Mouse (Mus musculus) E14TG2a.4 (cell line): ENCODE measurements around the gene Lrrc75a.

Source experiments
- H3K27me3 ChIP-seq: 2 replicates; pipeline ENCODE4 v1.6.1; 2014; ENCODE audit warnings: low read length, control low read depth; ENCODE audit not compliant: insufficient read depth
- H3K36me3 ChIP-seq: 2 replicates; pipeline ENCODE4 v1.6.1; 2014; ENCODE audit warnings: low read length, control low read depth; ENCODE audit not compliant: insufficient read depth
- H3K4me1 ChIP-seq: replicated peaks from 2 replicates; pipeline ENCODE4 v1.6.1; 2014; ENCODE audit warnings: low read depth, low read length, control low read depth
- H3K4me3 ChIP-seq: replicated peaks from 2 replicates; pipeline ENCODE4 v1.5.1; 2014; ENCODE audit warnings: mild to moderate bottlenecking, low read length
- H3K9me3 ChIP-seq: 2 replicates; pipeline ENCODE4 v1.6.1; 2014; ENCODE audit warnings: low read length, control low read depth
- CTCF ChIP-seq: conservative IDR thresholded peaks from 2 replicates; pipeline ENCODE4 v1.5.1; 2014; ENCODE audit warnings: low read length
- NANOG ChIP-seq: IDR thresholded peaks from 2 replicates; pipeline ENCODE4 v1.6.1; 2014; ENCODE audit warnings: borderline replicate concordance, low read length, mixed read lengths
- POU5F1 ChIP-seq: IDR thresholded peaks from 2 replicates; pipeline ENCODE4 v1.6.1; 2014; ENCODE audit warnings: low read length, borderline replicate concordance

The Lrrc75a gene

DNA sequence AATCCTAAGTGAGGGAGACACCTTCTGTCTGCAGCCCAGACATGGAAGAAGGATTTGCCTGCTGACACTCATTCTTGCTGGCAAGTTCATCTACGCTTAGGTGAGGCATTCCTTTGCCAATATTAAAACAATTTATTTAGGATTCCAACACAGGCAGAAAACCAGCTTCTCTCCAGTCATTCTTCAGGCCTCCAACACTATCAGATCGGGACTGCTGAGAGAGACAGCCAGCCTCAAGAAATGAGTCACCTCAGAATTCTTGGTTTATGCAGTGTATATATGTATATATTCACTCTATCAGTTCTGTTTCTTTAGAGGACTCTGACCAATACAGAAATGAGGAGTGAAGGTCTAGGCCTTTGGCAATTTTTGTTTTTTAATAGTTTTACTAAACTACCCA is 84.7 kb downstream of the Lrrc75a start:
- no peaks in the 10 kb centered on the region for H3K36me3 ChIP-seq

GRCm38 (mm10) chr11:62560463-62561016 is 87.8 kb downstream of the Lrrc75a start:
- Histone ChIP-seq H3K4me3 (peak overlapping the region; percentile 72), H3K36me3 (peaks cover 3% of the 10 kb centered on the region), H3K4me1 (peaks cover 15% of the 10 kb centered on the region), H3K9me3 (no peaks in the 10 kb centered on the region), H3K27me3 (peaks cover 34% of the 10 kb centered on the region)
- TF ChIP-seq POU5F1 (no peak), NANOG (no peak), CTCF (no peak)

More for the DNA sequence above, 84.7 kb downstream of the Lrrc75a start:
- TF ChIP-seq CTCF (no peak), NANOG (no peak), POU5F1 (no peak)
- peaks cover 34% of the 10 kb centered on the region for H3K27me3 ChIP-seq
- no peaks in the 10 kb centered on the region for H3K9me3 ChIP-seq
- no peak overlapping the region for H3K4me3 ChIP-seq
- peaks cover 27% of the 10 kb centered on the region for H3K4me1 ChIP-seq

- TF ChIP-seq POU5F1 (no peak), NANOG (no peak), CTCF (no peak)
Observed at GRCm38 (mm10) chr11:62558961-62559646, 89.2 kb downstream of the Lrrc75a start.

GRCm38 (mm10) chr11:62558152-62558551 is 90.2 kb downstream of the Lrrc75a start:
- peaks cover 27% of the 10 kb centered on the region for H3K36me3 ChIP-seq
- H3K27me3 ChIP-seq: peaks cover 34% of the 10 kb centered on the region
- TF ChIP-seq CTCF: no peak
- TF ChIP-seq NANOG: no peak
- no peak for TF ChIP-seq POU5F1
- H3K4me3 ChIP-seq: no peak overlapping the region
- H3K9me3 ChIP-seq: no peaks in the 10 kb centered on the region
- peaks cover 32% of the 10 kb centered on the region for H3K4me1 ChIP-seq

More at GRCm38 (mm10) chr11:62558961-62559646, 89.2 kb downstream of the Lrrc75a start:
- Histone ChIP-seq H3K27me3 (peaks cover 34% of the 10 kb centered on the region), H3K36me3 (peaks cover 17% of the 10 kb centered on the region), H3K4me1 (peaks cover 24% of the 10 kb centered on the region), H3K9me3 (no peaks in the 10 kb centered on the region), H3K4me3 (no peak overlapping the region)

DNA sequence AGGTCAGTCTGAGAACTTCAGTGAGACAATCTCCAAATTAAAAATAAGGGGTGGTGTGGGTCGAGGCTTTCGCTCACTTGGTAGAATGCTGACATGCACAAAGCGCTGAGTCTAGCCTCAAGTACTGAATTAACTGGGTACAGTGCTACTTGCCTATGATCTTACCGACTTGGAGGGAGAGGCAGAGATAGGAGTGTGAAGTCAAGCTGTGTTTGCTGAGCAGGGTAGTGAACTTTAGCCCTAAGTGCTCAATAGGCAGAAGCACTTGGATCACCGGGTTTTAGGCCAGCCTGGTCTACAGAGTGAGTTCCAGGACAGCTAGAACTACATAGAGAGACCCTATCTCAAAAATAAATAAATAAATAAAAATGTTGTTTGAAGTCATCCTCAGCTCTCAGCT is 91.1 kb downstream of the Lrrc75a start:
- Histone ChIP-seq H3K4me3 (no peak overlapping the region), H3K36me3 (peaks cover 32% of the 10 kb centered on the region), H3K4me1 (peaks cover 32% of the 10 kb centered on the region), H3K27me3 (peaks cover 30% of the 10 kb centered on the region), H3K9me3 (no peaks in the 10 kb centered on the region)
- TF ChIP-seq NANOG (no peak), CTCF (no peak), POU5F1 (no peak)

- TF ChIP-seq NANOG: no peak
- no peak for TF ChIP-seq CTCF
- no peak for TF ChIP-seq POU5F1
- Histone ChIP-seq H3K9me3 (no peaks in the 10 kb centered on the region), H3K4me3 (no peak overlapping the region), H3K27me3 (peaks cover 20% of the 10 kb centered on the region), H3K36me3 (peaks cover 32% of the 10 kb centered on the region), H3K4me1 (peaks cover 31% of the 10 kb centered on the region)
Observed at GRCm38 (mm10) chr11:62555896-62556412, 92.4 kb downstream of the Lrrc75a start.

GRCm38 (mm10) chr11:62554934-62555517 is 93.3 kb downstream of the Lrrc75a start:
- Histone ChIP-seq H3K4me1 (peaks cover 22% of the 10 kb centered on the region), H3K27me3 (peaks cover 11% of the 10 kb centered on the region), H3K9me3 (no peaks in the 10 kb centered on the region), H3K36me3 (peaks cover 32% of the 10 kb centered on the region), H3K4me3 (peak overlapping the region; percentile 81)
- TF ChIP-seq POU5F1: no peak
- TF ChIP-seq NANOG: no peak
